Mouse (Mus musculus): ENCODE measurements around the gene Fbxl2. TPM values are rescaled to one million over a fixed set of nuclear protein-coding genes. Genes with fewer than 3 reads are reported as not detected.

Gene Fbxl2
- polyA plus RNA-seq, 1 experiment = 2.6 TPM

DNA sequence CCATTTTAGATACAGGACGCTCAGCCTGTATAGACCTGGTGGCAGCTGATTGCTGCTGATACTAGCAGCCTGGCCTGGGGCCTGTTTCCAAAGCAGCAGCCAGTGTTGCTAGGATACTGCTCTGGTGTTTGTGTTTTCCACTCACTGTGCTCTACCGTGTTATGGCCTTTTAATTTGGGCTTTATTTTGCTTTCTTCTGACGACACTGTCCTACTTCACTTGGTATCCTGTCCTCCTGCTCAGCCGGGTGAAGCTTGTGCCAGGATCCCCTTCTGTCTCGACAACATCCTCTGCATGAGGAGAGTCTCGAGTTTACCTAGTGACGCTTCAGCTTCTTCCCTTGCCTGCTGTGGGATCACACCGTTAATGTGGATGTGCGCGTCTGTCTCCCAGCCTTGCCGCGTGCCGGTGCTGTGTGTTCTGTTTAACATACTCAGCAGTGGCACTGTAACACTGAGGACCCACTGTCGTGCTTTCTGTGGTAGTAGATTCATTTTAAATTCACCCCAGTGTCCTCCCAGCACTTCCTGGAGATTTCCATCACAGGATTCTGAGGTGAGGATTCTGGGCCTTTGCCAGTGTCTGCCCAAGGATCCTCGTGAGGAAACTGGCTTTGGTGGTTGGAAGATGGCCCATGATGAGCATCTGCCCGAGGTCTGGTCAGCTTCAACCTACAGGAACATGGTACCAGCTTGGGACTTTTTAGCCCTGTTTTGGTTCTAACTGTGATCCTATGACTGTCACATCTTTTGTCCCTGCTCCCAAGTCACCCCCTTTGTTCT lies 64.7 kb downstream of the Fbxl2 start:
- H3K27ac ChIP-seq (ENCODE audit: control insufficient read depth, insufficient read depth, low read depth, low read length) = no peak overlapping the region
- H3K27me3 ChIP-seq (ENCODE audit: control insufficient read depth, insufficient read depth, low read length) = no peaks in the 10 kb centered on the region
- no peak for TF ChIP-seq CTCF (IDR thresholded peaks at IDR 0.05; ENCODE audit: control insufficient read depth, insufficient read depth, insufficient replicate concordance, low read depth, low read length)
- no peak for TF ChIP-seq POLR2A (IDR thresholded peaks at IDR 0.05; ENCODE audit: control insufficient read depth, low read depth, low read length)
- no peaks in the 10 kb centered on the region for H3K36me3 ChIP-seq (ENCODE audit: control insufficient read depth, insufficient read depth, low read length)
- no peak overlapping the region for H3K4me3 ChIP-seq (ENCODE audit: control insufficient read depth, low read depth, low read length)
- no peaks in the 10 kb centered on the region for H3K4me1 ChIP-seq (ENCODE audit: control insufficient read depth, insufficient read depth, low read length)

DNA sequence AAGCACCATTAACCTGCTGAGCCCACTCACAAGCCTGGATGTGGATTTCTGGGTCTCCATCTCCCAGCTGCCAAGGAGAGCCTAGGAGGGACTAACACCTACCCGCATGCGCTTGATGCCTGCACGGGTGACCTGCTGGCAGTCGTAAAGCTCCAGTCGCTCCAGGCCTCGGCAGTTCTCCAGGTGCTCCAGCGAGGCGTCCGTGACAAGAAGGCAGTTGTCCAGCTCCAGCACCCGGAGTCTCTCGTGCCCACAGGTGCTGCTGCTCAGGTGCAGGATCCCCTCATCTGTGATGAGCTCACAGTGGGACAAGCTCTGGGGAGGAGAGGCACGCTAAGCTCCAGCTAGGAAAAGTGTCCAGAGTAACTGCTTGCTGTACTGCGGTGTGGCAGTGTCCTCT lies 66.6 kb downstream of the Fbxl2 start:
- H3K27ac ChIP-seq (ENCODE audit: control insufficient read depth, insufficient read depth, low read depth, low read length) = no peak overlapping the region
- H3K36me3 ChIP-seq (ENCODE audit: control insufficient read depth, insufficient read depth, low read length) = peaks cover 1% of the 10 kb centered on the region; the same call in 1 of the 2 replicates
- H3K4me1 ChIP-seq (ENCODE audit: control insufficient read depth, insufficient read depth, low read length) = no peaks in the 10 kb centered on the region
- TF ChIP-seq CTCF (IDR thresholded peaks at IDR 0.05; ENCODE audit: control insufficient read depth, insufficient read depth, insufficient replicate concordance, low read depth, low read length) (no peak), POLR2A (IDR thresholded peaks at IDR 0.05; ENCODE audit: control insufficient read depth, low read depth, low read length) (no peak)
- H3K27me3 ChIP-seq (ENCODE audit: control insufficient read depth, insufficient read depth, low read length) = no peaks in the 10 kb centered on the region
- no peak overlapping the region for H3K4me3 ChIP-seq (ENCODE audit: control insufficient read depth, low read depth, low read length)

DNA sequence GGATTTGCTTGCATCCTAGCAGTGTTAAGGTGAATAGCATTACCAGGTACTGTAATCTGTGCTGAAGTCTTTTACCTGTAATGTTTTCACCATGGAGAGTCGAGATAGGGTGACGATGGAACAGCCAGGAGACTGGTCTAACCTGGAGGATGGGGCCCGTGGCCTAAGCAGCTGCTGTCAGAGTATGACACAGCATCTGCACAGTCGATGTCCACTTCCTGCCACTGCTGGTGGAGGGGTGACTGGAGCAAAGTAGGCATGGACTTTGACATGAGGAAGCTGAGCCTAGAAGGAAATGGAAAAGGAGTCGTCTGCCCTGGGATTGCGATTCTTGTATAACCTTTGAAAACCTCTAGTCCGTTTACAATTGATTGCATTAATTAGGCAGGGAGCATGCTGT lies 67.3 kb downstream of the Fbxl2 start:
- no peak for TF ChIP-seq POLR2A (IDR thresholded peaks at IDR 0.05; ENCODE audit: control insufficient read depth, low read depth, low read length)
- TF ChIP-seq CTCF (IDR thresholded peaks at IDR 0.05; ENCODE audit: control insufficient read depth, insufficient read depth, insufficient replicate concordance, low read depth, low read length) = no peak
- H3K27me3 ChIP-seq (ENCODE audit: control insufficient read depth, insufficient read depth, low read length) = no peaks in the 10 kb centered on the region
- H3K4me1 ChIP-seq (ENCODE audit: control insufficient read depth, insufficient read depth, low read length) = no peaks in the 10 kb centered on the region
- H3K36me3 ChIP-seq (ENCODE audit: control insufficient read depth, insufficient read depth, low read length) = peaks cover 1% of the 10 kb centered on the region; the same call in 1 of the 2 replicates
- H3K27ac ChIP-seq (ENCODE audit: control insufficient read depth, insufficient read depth, low read depth, low read length) = no peak overlapping the region
- H3K4me3 ChIP-seq (ENCODE audit: control insufficient read depth, low read depth, low read length) = no peak overlapping the region

DNA sequence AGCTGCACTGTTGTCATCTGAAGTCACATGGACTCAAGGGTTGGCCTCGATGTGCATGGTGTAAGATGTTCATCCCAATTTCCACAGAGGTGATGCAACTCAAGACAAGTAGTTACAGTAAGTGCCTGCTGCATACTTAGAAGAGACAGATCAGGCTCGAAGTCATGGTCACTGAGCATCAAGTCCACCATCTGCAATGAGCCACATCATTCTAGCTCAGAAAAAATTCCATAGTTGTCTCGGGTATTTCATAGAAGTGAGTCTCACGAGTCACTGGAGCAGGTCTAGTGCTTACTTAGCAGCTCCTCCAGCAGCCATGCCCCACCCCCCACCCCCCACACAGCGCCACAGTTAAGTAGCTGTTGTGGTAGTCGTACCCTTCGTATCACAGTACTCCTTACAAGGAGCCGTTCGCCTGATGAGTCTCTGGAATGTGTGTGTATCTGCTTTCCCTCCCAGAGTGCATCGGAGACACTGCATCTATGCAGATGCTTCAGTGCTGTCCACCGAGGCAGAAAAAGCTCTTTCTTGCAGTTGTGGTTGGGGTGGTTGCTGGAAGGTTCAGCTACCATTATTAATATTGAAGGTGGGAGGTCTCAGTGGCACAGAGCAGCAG lies 68.7 kb downstream of the Fbxl2 start:
- H3K27ac ChIP-seq (ENCODE audit: control insufficient read depth, insufficient read depth, low read depth, low read length) = no peak overlapping the region
- H3K36me3 ChIP-seq (ENCODE audit: control insufficient read depth, insufficient read depth, low read length) = peaks cover 1% of the 10 kb centered on the region; the same call in 1 of the 2 replicates
- H3K4me1 ChIP-seq (ENCODE audit: control insufficient read depth, insufficient read depth, low read length) = no peaks in the 10 kb centered on the region
- H3K4me3 ChIP-seq (ENCODE audit: control insufficient read depth, low read depth, low read length) = no peak overlapping the region
- no peaks in the 10 kb centered on the region for H3K27me3 ChIP-seq (ENCODE audit: control insufficient read depth, insufficient read depth, low read length)
- no peak for TF ChIP-seq CTCF (IDR thresholded peaks at IDR 0.05; ENCODE audit: control insufficient read depth, insufficient read depth, insufficient replicate concordance, low read depth, low read length)
- TF ChIP-seq POLR2A (IDR thresholded peaks at IDR 0.05; ENCODE audit: control insufficient read depth, low read depth, low read length) = no peak

DNA sequence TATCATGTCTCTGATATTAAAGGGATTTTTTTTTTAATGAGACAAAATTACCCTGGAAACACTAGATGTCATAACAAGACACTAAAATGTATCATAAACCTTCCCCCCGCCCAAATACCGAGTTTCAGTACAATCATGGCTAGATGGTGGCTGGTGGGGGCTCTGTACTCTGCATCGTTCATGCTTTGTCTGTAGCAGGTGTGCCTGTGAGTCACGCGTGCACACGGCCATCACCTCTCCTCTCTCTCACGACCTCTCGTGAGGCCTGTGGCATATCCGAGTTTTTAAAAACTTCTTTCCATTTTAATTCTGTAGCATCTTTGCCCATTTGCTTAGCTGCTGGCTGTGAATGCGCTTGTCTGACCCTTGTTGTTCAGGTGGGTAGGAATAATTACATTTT lies 69.7 kb downstream of the Fbxl2 start:
- TF ChIP-seq POLR2A (IDR thresholded peaks at IDR 0.05; ENCODE audit: control insufficient read depth, low read depth, low read length) = no peak
- no peak for TF ChIP-seq CTCF (IDR thresholded peaks at IDR 0.05; ENCODE audit: control insufficient read depth, insufficient read depth, insufficient replicate concordance, low read depth, low read length)

DNA sequence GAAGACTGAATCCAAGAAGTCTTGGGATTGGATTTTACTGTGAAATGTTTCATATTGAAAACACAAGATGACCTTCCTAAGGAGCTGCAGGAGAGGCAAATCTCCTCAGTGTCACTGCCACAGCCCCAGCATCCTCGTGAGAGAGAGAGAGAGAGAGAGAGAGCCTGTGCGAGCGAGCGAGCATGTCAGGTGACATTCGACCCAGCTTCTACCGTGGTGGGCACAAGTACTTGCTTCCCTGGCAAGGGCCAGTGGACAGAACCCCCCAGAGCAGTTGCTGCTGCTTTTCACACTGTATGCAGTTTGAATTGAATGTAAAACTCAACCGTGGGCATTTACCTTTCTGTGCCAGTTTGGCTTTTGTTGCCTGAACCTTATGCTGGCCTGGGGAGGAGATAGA lies 70.5 kb downstream of the Fbxl2 start:
- Histone ChIP-seq H3K27me3 (ENCODE audit: control insufficient read depth, insufficient read depth, low read length) (no peaks in the 10 kb centered on the region), H3K4me1 (ENCODE audit: control insufficient read depth, insufficient read depth, low read length) (no peaks in the 10 kb centered on the region), H3K36me3 (ENCODE audit: control insufficient read depth, insufficient read depth, low read length) (peaks cover 1% of the 10 kb centered on the region; the same call in 1 of the 2 replicates), H3K4me3 (ENCODE audit: control insufficient read depth, low read depth, low read length) (no peak overlapping the region), H3K27ac (ENCODE audit: control insufficient read depth, insufficient read depth, low read depth, low read length) (no peak overlapping the region)
- no peak for TF ChIP-seq POLR2A (IDR thresholded peaks at IDR 0.05; ENCODE audit: control insufficient read depth, low read depth, low read length)
- TF ChIP-seq CTCF (IDR thresholded peaks at IDR 0.05; ENCODE audit: control insufficient read depth, insufficient read depth, insufficient replicate concordance, low read depth, low read length) = no peak

More for the DNA sequence above, 69.7 kb downstream of the Fbxl2 start:
- Histone ChIP-seq H3K4me3 (ENCODE audit: control insufficient read depth, low read depth, low read length) (no peak overlapping the region), H3K27ac (ENCODE audit: control insufficient read depth, insufficient read depth, low read depth, low read length) (no peak overlapping the region), H3K36me3 (ENCODE audit: control insufficient read depth, insufficient read depth, low read length) (peaks cover 1% of the 10 kb centered on the region; the same call in 1 of the 2 replicates), H3K27me3 (ENCODE audit: control insufficient read depth, insufficient read depth, low read length) (no peaks in the 10 kb centered on the region), H3K4me1 (ENCODE audit: control insufficient read depth, insufficient read depth, low read length) (no peaks in the 10 kb centered on the region)

DNA sequence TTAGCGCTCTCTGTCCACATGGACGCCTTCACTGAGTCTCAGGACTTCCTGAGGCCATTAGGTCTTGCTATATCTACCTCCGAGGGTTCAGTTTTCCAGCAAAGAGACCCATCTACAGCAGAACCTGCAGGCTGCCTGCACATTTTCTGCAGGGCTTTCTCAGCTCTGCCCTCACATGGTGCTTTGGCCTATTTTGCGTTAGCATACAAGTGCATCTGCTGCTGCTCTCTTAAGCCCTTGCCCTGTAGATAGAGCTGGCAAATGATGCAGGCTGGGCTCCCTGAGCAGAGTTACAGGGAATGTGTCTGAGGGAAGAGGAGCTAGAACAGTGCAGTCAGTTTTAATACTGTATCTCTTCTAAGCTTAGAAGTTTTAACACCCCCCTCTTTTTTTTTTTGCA lies 71.0 kb downstream of the Fbxl2 start:
- no peak overlapping the region for H3K27ac ChIP-seq (ENCODE audit: control insufficient read depth, insufficient read depth, low read depth, low read length)
- TF ChIP-seq POLR2A (IDR thresholded peaks at IDR 0.05; ENCODE audit: control insufficient read depth, low read depth, low read length) = no peak
- no peak for TF ChIP-seq CTCF (IDR thresholded peaks at IDR 0.05; ENCODE audit: control insufficient read depth, insufficient read depth, insufficient replicate concordance, low read depth, low read length)
- no peaks in the 10 kb centered on the region for H3K27me3 ChIP-seq (ENCODE audit: control insufficient read depth, insufficient read depth, low read length)
- no peak overlapping the region for H3K4me3 ChIP-seq (ENCODE audit: control insufficient read depth, low read depth, low read length)
- peaks cover 1% of the 10 kb centered on the region; the same call in 1 of the 2 replicates for H3K36me3 ChIP-seq (ENCODE audit: control insufficient read depth, insufficient read depth, low read length)
- H3K4me1 ChIP-seq (ENCODE audit: control insufficient read depth, insufficient read depth, low read length) = no peaks in the 10 kb centered on the region
